Mouse (Mus musculus) megakaryocyte-erythroid progenitor cell, adult 5-6 weeks (primary cell): ENCODE data around the gene Arhgap9. TPM values are rescaled to one million over a fixed set of nuclear protein-coding genes. Genes with fewer than 3 reads are reported as not detected.
"Not testable (repeated sequence)": the region's sequence is repeated elsewhere in the genome, so short reads cannot be mapped to it uniquely, and the experiment has no call there.

Experiments
- ATAC-seq: replicated peaks from 2 replicates; pipeline ENCODE4 v1.8.0; 2016; ENCODE audit warnings: mild to moderate bottlenecking, inconsistent platforms; ENCODE audit not compliant: severe bottlenecking, poor library complexity, low FRiP score, low TSS enrichment
- total RNA-seq, 2 experiments: library from RNA; stranded (forward) in 1 of 2; stranded (reverse) in 1 of 2; fragments of 200-1000, 215-1000 nt in 1 of 2; fragments of >200 nt in 1 of 2; fragmentation: Nextera tagmentation in 1 of 2; gene quantifications; 2 replicates each; pipeline ENCODE4 v1.2.3; 2014 to 2017

Arhgap9 gene
- total RNA-seq, 2 experiments from 2014 or later, result 10.8 to 20.9 TPM

DNA sequence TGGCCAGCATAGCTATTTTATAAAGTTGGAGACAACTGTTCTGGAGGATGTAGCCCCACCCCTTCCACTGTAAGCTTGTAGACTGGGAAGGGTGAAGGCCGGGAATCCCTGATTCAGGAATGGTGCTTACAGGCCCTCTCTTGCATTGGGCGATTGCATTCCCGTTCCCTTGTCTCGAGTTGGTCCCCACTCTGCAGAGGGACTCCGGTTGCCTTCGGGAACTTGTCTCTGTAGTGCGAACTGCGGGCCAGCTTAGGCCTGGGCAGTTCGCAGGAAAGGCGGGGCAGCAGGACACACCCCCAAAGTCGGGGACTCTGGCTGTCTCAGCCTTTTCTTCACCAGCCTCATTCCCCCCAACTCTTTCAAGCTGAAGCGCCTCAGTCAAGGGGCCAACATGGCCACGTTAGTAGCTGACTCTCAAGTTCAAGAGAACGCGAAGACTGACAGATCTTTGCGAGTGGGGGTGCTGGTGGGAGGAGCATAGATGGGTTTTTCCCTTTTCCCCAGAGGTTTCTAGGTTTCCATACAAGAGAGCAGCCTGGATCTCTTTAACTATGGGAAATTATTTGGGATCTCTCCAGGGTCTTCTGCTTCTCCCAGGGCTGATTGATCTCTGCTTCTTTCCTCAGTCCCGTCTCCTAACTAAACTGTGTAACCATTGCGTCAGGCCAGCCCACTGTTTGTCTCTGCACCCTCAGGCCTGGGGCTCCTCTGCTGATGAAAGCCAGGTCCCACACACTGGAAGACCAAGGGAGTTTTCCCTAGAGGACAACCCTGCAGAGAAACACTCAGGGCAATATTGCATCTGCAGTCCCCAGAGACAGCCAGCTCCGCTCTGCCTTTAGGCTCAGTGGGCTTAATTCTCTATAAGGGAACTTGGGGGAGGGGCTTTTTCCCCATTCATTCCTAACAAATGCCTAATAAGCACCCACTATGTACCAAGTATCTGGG, 30.6 kb upstream of the Arhgap9 start:
- ATAC-seq, result peak; percentile 5

DNA sequence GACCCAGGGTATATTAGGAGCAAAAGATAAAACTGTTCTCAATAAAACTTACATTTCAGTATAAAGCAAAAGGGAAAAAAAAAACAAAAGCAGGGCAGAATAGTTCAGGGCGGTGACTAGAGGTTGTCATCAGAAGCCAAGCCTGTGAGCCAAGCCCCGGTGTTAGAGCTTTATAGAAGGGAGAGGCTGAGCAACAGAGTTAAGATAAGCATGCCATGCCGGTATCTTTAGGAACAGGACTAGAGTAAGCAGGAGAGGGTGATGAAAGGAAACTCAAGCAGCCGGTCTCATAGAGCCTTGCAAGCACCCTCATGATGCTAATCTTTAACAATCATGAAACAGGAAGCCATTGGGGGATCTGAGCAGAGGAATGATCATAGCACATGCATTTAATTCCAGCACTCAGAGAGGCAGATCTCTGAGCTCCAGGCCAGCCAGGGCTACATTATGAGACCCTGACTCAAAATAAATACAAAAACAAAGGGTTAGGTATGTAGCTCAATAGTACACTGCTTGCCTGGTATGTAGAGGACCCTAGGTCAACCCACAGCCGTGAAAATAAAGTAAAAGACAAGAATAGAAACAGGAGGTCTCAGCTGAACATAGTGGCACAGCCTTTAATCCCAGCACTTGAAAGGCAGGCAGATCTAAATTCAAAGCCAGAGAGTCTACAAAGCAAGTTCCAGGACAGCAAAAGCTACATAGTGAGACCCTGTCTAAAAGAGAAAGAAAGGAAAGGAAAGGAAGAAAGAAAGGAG, 29.7 kb upstream of the Arhgap9 start:
- peak; percentile 57 for ATAC-seq

DNA sequence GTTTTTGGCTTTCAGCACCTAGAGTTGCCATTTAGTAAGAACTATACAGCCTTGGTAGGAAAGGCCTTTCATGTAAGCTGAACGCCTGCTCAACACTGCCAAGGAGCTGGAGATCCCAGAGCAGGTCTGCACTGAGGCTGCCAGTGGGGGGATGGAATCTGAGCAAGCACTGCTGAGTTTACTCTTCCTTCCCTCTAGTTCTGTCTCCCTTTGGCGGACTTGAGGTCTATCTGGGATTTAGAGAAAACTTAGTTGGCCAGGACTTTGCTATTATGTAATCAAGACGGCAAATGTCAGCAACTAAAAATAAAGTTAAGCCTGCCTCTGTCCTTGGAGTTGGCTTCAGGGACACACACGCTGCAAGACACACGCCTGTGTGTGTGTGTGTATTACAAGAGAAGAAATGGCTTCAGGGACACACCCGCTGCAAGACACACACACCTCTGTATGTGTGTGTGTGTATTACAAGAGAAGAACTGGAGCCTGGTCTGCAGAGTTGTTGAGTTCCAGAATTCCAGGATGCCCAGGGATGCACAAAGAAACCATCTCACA, 28.7 kb upstream of the Arhgap9 start:
- no peak for ATAC-seq

DNA sequence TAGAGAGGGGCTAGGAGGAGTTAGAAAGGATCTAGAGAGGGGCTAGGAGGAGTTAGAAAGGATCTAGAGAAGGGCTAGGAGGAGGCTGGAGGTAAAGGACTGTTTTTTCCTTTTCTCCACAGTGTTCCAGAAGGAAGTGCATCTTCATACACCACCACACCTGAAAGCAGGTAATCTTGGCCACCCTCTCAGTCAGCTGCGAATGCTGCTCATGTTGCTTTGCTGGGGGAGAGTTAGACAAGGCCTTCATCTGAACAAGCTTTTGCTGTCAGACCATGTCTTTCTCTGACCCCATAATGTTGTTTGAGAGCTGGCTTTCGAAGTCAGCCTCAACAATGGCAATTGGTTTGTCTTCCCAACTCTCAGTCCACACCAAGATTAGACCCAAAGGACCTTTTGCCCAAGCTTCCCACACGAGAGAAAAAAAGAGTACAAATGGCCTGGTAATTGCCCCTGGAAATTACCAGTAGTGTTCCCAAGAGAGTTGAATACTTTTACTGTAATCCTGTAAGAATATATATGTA, 28.1 kb upstream of the Arhgap9 start:
- ATAC-seq, result no peak

DNA sequence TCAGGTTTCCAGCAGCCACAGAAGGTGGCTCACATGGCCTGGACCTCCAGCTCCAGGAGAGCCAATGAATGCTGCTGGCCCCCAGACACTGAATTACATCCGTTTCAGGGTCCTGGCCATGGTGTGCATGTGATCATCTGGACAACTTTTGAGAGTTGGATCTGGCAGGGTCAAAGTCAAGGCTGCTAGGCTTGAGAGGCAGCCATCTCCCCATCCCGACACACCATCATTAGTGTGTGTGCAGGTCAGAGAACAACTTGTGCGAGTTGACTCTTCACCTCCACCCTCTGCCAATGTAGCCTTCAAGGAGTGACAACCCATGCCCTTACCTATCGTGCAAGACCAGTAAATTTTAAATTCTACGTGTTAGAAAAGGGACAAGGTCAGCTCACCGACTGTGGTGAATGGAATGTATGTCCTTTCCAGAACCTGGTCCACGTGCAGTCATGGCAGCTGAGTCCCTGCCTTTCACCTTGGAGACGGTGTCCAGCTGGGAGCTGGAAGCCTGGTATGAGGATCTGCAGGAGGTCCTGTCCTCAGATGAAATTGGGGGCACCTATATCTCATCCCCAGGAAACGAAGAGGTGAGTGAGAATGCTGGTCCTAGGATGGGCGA, 26.8 kb upstream of the Arhgap9 start:
- ATAC-seq, result no peak

DNA sequence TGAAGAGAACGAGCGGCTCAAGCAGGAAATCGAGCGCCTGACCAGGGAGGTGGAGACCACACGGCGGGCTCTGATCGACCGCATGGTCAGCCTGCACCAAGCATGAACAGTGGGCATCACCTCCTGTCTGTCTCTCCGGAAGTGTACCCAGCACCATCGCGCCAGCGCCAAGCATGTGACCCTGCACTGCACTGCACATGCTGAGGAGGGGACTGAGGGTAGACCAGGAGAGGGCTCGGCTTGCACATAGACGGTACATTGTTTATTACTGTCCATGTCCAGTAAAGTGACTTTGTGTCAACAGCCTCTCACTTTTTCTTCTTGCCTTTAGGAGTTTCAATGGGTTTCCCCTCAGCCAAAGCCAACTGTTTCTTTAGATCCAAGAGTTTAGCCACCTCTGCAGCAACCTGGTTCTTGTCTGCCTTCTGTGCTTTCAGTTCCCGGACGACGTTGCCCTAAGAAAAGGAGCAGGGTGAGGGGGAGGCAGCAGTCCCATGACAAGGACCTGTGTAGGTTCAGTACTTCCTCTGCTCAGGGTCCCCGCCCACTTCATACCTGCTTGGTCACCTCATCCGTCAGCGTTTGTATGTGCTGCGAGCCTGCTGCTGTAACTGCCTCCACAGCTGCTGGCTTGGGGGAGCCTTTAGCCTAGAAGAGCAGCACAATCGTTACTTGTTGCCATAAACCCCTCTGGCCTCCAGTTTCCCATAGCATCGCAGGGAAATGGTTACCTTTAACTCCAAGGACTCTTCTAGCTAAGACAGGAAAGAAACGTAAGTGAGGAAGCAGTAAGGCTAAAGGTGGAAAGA, 25.6 kb upstream of the Arhgap9 start:
- ATAC-seq, result no peak

DNA sequence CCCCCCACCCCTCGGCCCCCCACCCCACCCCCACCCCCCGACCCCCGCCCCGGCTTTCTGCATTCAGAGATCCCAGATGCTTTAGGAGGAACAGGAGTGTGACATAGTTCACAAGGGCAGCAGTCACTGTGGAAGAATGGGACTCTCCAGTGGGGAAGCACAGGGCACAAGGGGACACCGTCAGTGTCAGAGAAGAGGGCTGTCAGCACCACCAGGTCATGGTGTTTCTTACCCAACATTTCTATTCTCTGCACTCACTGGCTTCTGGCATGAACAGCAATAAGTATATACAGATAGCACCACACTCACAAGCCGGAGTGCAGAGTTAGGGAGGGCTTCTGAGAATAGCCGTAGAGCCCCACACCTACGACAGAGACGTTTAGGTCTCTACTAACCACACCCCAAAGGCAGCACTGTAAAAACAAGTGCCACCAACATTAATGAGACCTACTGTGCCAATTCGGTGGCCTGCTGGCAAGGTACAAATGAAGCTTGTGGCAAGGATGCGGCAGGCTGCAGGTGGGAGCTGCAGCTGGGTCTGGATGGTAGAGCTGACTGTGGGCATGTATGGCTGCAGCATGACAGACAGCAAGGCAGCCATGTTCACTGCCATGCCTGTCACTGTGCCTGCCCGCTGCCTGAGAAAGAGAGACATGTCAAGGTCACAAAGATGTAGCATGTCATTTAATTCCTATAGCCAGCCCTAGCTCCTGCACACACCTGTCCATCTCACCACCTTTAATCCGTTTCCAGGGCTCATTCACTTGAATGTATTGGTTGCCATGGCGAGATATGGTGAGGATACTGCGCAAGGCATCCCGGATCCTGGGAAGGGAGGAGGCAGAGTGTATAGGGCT, 24.5 kb upstream of the Arhgap9 start:
- no peak for ATAC-seq

DNA sequence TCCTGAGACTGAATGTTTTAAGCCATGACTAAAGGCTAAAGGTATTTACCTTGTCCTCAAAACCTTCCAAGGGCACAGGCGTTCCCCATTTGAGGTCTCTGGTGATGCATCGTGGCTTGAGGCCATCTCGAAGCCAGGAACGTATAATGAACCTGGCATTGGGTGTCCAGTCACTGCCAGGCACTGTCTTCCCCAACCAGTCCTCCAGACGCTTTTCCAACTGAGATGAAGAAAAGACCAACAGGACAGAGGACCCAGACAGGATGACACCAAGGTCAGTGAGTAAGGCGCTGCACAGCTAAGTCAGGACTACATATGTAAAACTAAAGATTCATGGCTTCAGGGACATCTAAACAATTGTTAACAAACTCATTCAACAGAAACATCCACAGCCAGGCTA, 21.4 kb upstream of the Arhgap9 start:
- no peak for ATAC-seq

DNA sequence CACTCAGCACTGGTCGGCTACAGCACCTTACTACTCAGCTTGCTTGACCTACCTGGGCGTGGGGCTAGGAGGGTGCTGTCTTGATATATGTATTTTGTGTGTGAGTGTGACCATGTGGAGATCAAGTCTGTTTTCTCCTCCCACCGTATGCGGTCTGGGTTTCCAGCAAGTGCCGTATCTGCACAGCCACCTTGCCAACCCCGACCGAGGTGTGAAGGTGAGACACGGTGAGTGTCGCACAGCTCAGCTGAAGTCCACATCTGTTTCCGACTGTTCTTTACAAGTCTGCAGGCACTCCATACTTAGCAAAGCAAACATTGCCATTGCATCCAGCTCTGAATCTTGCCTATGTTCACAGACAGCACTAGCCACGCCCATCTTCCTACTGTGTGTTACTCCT, 18.6 kb upstream of the Arhgap9 start:
- no peak for ATAC-seq

DNA sequence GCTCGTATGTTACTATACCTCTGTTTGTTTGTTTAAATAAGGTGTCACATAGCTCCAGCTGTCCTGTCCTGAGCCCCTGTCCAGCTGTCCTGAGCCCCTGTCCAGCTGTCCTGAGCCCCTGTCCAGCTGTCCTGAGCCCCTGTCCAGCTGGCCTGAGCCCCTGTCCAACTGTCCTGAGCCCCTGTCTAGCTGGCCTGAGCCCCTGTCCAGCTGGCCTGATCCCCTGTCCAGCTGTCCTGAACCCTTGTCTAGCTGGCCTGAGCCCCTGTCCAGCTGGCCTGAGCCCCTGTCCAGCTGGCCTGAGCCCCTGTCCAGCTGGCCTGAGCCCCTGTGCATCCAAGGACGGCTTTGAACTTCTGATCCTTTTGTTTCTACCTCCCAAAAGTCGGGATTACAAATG, 12.6 kb upstream of the Arhgap9 start:
- ATAC-seq, result not testable (repeated sequence)

DNA sequence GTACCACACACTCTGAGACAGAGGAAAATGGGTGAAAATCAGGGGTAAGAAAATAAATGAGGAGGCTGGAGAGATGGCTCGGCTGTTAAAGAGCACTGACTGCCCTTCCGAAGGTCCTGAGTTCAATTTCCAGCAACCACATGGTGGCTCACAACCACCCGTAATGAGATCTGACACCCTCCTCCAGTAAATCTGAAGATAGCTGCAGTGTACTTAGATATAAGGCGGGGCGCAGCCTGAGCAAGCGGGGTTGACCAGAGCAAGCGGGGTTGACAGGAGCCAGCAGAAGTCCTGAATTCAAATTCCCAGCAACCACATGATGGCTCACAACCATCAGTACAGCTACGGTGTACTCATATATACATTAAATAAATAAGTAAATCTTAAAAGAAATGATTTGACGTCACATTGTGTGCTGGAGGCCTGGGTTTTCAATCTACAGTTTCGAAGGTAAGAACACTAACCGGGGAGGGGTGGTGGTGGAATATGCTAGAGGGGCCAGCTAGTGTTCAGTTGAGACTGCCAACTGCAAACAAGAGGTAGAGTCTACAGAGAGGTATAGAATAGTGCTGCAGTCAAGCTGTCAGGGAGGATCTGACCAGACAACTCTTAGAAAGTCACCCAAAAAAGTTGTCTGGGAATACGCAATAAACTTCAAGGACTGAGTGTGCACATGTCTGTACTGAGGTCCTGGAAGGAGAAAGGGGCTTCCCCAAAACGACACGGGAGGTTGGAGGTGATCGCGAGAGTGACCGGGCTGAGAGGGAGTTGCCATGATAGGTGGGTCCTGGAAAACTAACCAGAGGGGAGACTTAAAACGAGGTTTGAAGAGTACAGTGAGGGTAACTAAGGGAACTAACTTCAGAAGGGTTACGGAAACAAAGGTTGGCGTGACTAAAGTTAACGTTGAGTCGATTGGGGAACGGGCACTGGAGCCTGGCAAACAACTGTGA, 11.0 kb upstream of the Arhgap9 start:
- ATAC-seq, result peak; percentile 59

DNA sequence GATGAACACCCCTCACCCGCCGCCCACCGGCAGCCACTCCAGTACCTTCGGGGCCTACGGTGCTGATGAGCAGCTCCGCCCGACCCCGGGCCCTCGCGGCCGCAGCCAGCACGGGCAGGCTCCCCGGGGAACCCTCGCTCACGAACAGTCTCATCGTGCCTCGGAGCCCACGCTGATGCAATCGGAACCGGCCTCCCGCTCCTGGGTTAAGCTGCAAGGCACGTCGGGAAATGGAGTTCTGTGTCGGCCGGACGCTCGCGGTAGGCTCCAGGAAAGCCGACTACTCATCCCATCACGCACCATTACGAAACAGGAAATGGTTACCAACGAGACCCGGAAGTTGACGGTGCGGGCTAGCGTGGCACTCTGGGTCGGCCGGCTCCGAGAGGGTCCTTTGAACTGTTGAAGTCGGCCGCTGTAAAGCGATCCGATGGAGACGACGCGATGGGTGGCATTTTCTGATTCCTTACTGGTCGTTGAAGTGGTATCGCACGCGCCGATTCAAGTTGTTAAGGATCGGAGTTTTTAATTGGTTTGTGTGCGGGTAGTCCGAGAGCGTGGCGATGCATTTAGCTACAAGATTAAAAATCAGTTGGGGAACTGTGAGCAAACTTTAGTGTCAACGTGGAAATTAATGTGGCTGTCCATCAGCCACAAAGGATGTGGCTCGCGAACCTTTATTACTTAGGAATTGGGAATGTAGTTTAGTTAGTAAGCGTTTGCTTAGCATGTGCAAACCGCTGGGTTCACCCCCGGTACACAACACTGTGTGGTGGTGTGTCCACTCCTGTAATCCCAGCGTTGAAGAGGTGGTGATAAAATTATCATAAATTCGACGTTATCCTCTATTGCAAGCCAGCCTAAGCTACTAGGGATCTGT, 10.0 kb upstream of the Arhgap9 start, which contains the start of gene Mars:
TSS of gene Mars (minus strand) at position 311 of the 880 bp plus-strand sequence.
- ATAC-seq, result peak; percentile 89

DNA sequence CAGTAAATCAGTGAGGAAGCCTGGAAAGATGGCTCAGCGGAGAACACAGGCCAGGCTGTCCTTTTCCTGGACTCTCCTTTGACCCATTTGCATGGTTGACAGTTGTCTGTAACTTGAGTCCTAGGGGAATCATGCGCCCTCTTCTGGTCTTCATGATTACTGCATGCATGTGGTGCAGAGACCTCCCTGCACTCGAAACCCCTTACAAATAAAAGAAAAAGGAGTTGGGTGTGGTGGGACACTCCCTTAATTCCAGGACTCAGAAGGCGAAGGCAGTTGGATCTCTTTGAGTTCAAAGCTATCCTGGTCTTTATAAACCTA, 9.4 kb upstream of the Arhgap9 start:
- peak; percentile 67 for ATAC-seq

DNA sequence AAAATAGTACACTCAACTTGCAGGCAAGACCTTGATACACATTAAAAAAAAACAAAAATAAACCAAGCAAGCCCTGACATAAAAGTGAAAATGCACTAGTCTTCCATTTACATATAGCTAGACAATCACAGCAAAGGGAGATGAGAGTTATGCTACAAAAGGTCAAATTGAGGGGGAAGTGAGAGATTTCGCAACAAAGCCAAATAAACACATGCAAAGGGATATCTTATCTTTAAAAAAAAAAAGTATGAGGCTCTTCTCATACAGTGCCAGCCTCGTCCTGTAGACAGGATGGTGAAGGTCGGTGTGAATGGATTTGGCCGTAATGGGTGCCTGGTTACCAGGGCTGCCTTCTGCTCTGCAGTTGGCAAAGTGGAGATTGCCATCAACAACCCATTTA, 8.9 kb upstream of the Arhgap9 start:
- ATAC-seq, result no peak

DNA sequence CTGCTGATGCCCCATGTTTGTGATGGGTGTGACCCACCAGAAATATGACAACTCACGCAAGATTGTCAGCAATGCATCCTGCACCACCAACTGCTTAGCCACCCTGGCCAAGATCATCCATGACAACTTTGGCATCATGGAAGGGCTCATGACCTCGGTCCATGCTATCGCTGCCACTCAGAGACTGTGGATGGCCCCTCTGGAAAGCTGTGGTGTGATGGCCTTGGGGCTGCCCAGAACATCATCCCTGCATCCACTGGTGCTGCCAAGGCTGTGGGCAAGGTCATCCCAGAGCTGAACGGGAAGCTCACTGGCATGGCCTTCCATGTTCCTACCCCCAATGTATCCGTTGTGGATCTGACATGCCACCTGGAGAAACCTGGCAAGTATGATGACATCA, 8.2 kb upstream of the Arhgap9 start:
- not testable (repeated sequence) for ATAC-seq

DNA sequence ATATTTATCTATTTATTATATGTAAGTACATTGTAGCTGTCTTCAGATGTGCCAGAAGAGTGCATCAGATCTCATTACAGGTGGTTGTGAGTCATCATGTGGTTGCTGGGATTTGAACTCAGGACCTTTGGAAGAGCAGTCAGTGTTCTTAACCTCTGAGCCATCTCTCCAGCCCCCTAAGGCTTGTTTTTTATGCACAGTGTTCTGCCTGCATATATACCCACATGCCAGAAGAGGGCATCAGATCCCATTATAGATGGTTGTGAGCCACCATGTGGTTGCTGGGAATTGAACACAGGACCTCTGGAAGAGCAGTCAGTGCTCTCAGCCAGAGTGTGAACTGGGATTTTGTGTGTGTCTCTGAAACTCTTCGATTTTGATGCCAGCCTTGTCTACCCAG, 6.8 kb upstream of the Arhgap9 start:
- ATAC-seq, result not testable (repeated sequence)
